Mouse (Mus musculus): ENCODE measurements around the gene Ano6. TPM values are rescaled to one million over a fixed set of nuclear protein-coding genes. Genes with fewer than 3 reads are reported as not detected.

The Ano6 gene
- polyA plus RNA-seq, 1 experiment = 63.1 TPM

DNA sequence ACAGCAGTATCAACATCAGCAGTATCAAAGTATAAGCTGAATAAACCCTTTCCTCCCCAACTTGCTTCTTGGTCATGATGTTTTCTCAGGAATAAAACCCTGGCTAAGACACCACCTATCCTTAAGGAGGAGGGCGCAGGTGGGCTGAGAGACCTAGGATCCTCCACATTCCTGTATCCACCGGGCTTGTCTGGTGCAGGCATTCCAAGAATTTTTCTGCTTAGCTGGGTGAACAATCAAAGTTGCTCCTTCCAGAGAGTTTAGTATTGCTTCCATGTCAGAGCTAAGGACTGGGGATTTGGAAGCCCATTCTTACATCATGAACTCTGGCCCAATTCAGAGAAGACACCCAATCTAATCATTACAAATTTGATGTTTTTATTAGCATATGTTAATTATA, 53.8 kb downstream of the Ano6 start:
- 69% methylated on average over 2 of the region's 2 CpGs for WGBS
- no peak overlapping the region for H3K4me3 ChIP-seq (replicated peaks; ENCODE audit: extremely low read depth, low read depth, low read length)
- no peak for DNase-seq
- peaks cover 9% of the 10 kb centered on the region; the same call in 1 of the 2 replicates for H3K4me1 ChIP-seq (ENCODE audit: control insufficient read depth, insufficient read depth, low read length)
- no peak for TF ChIP-seq POLR2A (IDR thresholded peaks at IDR 0.05; ENCODE audit: borderline replicate concordance, extremely low read depth, low read depth, low read length)
- no peak for TF ChIP-seq CTCF (IDR thresholded peaks at IDR 0.05; ENCODE audit: insufficient read depth, low read length)

DNA sequence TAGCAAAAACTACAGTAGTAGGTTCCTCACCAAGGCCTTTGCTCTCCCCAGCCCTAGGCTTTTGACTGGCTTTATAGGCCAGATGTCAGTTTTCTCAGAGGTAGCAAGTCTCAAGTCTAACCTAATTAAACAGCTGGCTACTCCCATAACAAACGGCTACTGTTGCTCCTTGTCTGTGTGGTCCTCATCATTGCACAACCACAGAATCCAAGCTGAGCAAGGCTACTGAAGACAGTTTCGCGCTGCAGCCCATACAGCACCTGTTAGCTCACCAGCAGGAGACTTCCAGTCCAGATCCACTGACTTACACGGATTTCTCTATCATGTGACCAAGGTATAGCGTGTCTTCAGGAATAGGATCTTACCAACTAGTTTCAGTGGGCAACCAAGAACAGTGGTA, 55.5 kb downstream of the Ano6 start:
- TF ChIP-seq POLR2A (IDR thresholded peaks at IDR 0.05; ENCODE audit: borderline replicate concordance, extremely low read depth, low read depth, low read length) (no peak), CTCF (IDR thresholded peaks at IDR 0.05; ENCODE audit: insufficient read depth, low read length) (no peak)
- Histone ChIP-seq H3K4me3 (replicated peaks; ENCODE audit: extremely low read depth, low read depth, low read length) (no peak overlapping the region), H3K4me1 (ENCODE audit: control insufficient read depth, insufficient read depth, low read length) (peaks cover 11% of the 10 kb centered on the region)
- 70% methylated on average over 5 of the region's 5 CpGs for WGBS
- DNase-seq = no peak

GRCm38 (mm10) chr15:95848493-95849064, 57.9 kb downstream of the Ano6 start:
- no peak for DNase-seq
- no peak for TF ChIP-seq POLR2A (IDR thresholded peaks at IDR 0.05; ENCODE audit: borderline replicate concordance, extremely low read depth, low read depth, low read length)
- TF ChIP-seq CTCF (IDR thresholded peaks at IDR 0.05; ENCODE audit: insufficient read depth, low read length) = no peak
- peaks cover 11% of the 10 kb centered on the region for H3K4me1 ChIP-seq (ENCODE audit: control insufficient read depth, insufficient read depth, low read length)
- no peak overlapping the region for H3K4me3 ChIP-seq (replicated peaks; ENCODE audit: extremely low read depth, low read depth, low read length)
- 31% methylated on average over 6 of the region's 6 CpGs for WGBS

GRCm38 (mm10) chr15:95849513-95850411, 59.1 kb downstream of the Ano6 start:
- Histone ChIP-seq H3K4me3 (replicated peaks; ENCODE audit: extremely low read depth, low read depth, low read length) (no peak overlapping the region), H3K4me1 (ENCODE audit: control insufficient read depth, insufficient read depth, low read length) (peaks cover 11% of the 10 kb centered on the region)
- DNase-seq = no peak
- TF ChIP-seq CTCF (IDR thresholded peaks at IDR 0.05; ENCODE audit: insufficient read depth, low read length) = no peak
- TF ChIP-seq POLR2A (IDR thresholded peaks at IDR 0.05; ENCODE audit: borderline replicate concordance, extremely low read depth, low read depth, low read length) = no peak
- WGBS = 74% methylated on average over 18 of the region's 18 CpGs

GRCm38 (mm10) chr15:95850546-95850945, 59.9 kb downstream of the Ano6 start:
- Histone ChIP-seq H3K4me3 (replicated peaks; ENCODE audit: extremely low read depth, low read depth, low read length) (no peak overlapping the region), H3K4me1 (ENCODE audit: control insufficient read depth, insufficient read depth, low read length) (peaks cover 13% of the 10 kb centered on the region)
- DNase-seq = no peak
- 80% methylated on average over 5 of the region's 5 CpGs for WGBS
- TF ChIP-seq CTCF (IDR thresholded peaks at IDR 0.05; ENCODE audit: insufficient read depth, low read length) = no peak
- no peak for TF ChIP-seq POLR2A (IDR thresholded peaks at IDR 0.05; ENCODE audit: borderline replicate concordance, extremely low read depth, low read depth, low read length)

DNA sequence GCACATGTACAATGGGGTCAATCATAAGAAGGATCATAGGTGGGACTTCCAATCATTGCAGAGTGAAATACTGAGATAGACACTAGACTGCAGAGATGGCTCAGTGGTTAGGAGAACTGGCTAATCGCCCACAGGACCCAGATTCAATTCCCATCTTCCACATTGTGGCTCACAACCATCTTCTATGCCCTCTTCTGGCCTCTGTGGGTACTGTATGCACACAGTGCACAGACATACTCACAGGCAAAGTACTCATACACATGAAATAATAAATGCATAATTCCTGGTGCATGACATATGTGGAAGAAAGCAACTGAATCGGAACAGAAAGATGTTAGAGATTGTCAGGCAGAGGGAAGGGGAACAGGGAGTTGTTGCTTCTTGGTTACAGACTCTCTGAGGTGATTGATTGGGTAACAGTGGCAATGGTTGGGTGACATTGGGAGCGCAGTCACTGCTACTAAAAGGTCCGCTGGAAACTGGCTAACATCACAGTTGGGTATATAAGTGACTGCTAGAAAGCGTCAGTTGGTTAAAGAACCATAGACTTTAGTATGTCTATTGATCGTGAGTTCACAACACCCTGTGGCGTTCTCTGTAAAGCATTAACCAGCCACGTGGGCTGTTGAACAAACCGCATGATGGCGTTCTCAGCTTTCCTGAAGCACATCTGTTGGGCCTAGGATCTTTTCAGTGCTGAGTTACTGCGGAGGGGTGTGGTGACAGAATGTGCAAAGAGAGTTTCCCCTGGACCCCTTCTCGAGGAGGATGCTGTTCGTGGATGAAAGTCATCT, 64.6 kb downstream of the Ano6 start:
- Histone ChIP-seq H3K4me3 (replicated peaks; ENCODE audit: extremely low read depth, low read depth, low read length) (no peak overlapping the region), H3K4me1 (ENCODE audit: control insufficient read depth, insufficient read depth, low read length) (peaks cover 11% of the 10 kb centered on the region)
- WGBS = 83% methylated on average over 13 of the region's 13 CpGs
- no peak for DNase-seq
- TF ChIP-seq POLR2A (IDR thresholded peaks at IDR 0.05; ENCODE audit: borderline replicate concordance, extremely low read depth, low read depth, low read length) (no peak), CTCF (IDR thresholded peaks at IDR 0.05; ENCODE audit: insufficient read depth, low read length) (no peak)

DNA sequence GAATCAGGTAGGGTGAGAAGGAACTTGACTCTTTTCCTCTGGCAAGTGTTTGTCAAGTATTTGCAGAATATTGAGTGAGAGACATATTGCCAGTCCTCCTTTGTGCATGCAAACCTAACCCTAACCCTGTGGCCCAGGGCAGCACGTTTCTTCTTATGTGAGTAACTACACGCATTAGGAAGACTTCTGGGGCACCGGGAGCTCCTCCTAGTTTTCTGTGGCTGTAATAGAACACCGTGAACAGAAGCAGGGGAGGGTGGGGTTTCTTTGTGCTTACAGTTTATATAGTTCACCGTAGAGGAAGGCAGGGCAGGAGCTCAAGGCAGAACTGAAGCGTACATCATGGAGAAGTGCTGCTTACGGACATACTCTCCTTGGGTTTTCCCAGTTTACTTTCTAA, 65.3 kb downstream of the Ano6 start:
- DNase-seq = no peak
- H3K4me3 ChIP-seq (replicated peaks; ENCODE audit: extremely low read depth, low read depth, low read length) = no peak overlapping the region
- WGBS = 47% methylated on average over 7 of the region's 7 CpGs
- TF ChIP-seq POLR2A (IDR thresholded peaks at IDR 0.05; ENCODE audit: borderline replicate concordance, extremely low read depth, low read depth, low read length) = no peak
- TF ChIP-seq CTCF (IDR thresholded peaks at IDR 0.05; ENCODE audit: insufficient read depth, low read length) = no peak
- H3K4me1 ChIP-seq (ENCODE audit: control insufficient read depth, insufficient read depth, low read length) = peaks cover 11% of the 10 kb centered on the region

- DNase-seq = no peak
- WGBS = 59% methylated on average over 8 of the region's 8 CpGs
- peaks cover 11% of the 10 kb centered on the region for H3K4me1 ChIP-seq (ENCODE audit: control insufficient read depth, insufficient read depth, low read length)
- no peak overlapping the region for H3K4me3 ChIP-seq (replicated peaks; ENCODE audit: extremely low read depth, low read depth, low read length)
- TF ChIP-seq CTCF (IDR thresholded peaks at IDR 0.05; ENCODE audit: insufficient read depth, low read length) = no peak
- no peak for TF ChIP-seq POLR2A (IDR thresholded peaks at IDR 0.05; ENCODE audit: borderline replicate concordance, extremely low read depth, low read depth, low read length)
These were observed 66.3 kb downstream of the Ano6 start for GRCm38 (mm10) chr15:95856684-95857595.
